35 mouse cellular contexts compared by ENCODE assay signal in genomic region chr6:120069546-120069945, GRCm38 (mm10). TPM values are rescaled to one million over a fixed set of nuclear protein-coding genes. Genes with fewer than 3 reads are reported as not detected.
"Had no signal": no experiment of that assay in that cellular context is flagged by ENCODE, and none has a peak within 500 bp of the region (broad histone marks: within the 10 kb centered on the region; RNA-seq: fewer than 3 reads in every experiment).

No protein-coding gene starts in this region.

- H3K27ac ChIP-seq: embryonic facial prominence, embryonic 10.5 days; embryonic facial prominence, embryonic 12.5 days; embryonic facial prominence, embryonic 13.5 days; embryonic facial prominence, embryonic 15.5 days; forebrain, embryonic 12.5 days; forebrain, embryonic 13.5 days; forebrain, embryonic 15.5 days; gastrocnemius, adult 2 months; heart, adult 2 months; heart, embryonic 10.5 days had no signal

- DNase-seq: cerebellum, adult 9-11 months; cerebellum, postnatal 10 days; cerebellum, postnatal 14 days; cerebellum, postnatal 25 days; cerebellum, postnatal 36 days; embryo, embryonic 11 days; forebrain, postnatal 0 days; gastrocnemius, adult 2 months; gastrocnemius, postnatal 10 days; gastrocnemius, postnatal 14 days; gastrocnemius, postnatal 25 days; gastrocnemius, postnatal 36 days; heart, adult 11 months; heart, adult 18-20 months; heart, adult 2 months had no signal

- H3K27me3 ChIP-seq: embryonic facial prominence, embryonic 13.5 days; embryonic facial prominence, embryonic 15.5 days; forebrain, embryonic 12.5 days; forebrain, embryonic 13.5 days; forebrain, embryonic 15.5 days had no signal

- ATAC-seq: forebrain, embryonic 13.5 days; forebrain, embryonic 14.5 days; forebrain, embryonic 15.5 days; forebrain, embryonic 16.5 days; forebrain, postnatal 0 days had no signal

- H3K4me3 ChIP-seq: embryonic facial prominence, embryonic 10.5 days; embryonic facial prominence, embryonic 12.5 days; embryonic facial prominence, embryonic 13.5 days; embryonic facial prominence, embryonic 15.5 days; erythroblast, embryonic 14.5 days; forebrain, embryonic 12.5 days; forebrain, embryonic 13.5 days; forebrain, embryonic 15.5 days; gastrocnemius, adult 2 months; heart, adult 2 months; heart, embryonic 10.5 days had no signal

- H3K36me3 ChIP-seq: embryonic facial prominence, embryonic 10.5 days; embryonic facial prominence, embryonic 12.5 days; embryonic facial prominence, embryonic 13.5 days; embryonic facial prominence, embryonic 15.5 days; forebrain, embryonic 12.5 days; forebrain, embryonic 15.5 days; heart, embryonic 10.5 days had no signal

- H3K4me1 ChIP-seq: embryonic facial prominence, embryonic 10.5 days; embryonic facial prominence, embryonic 12.5 days; embryonic facial prominence, embryonic 13.5 days; embryonic facial prominence, embryonic 15.5 days; forebrain, embryonic 12.5 days; forebrain, embryonic 13.5 days; forebrain, embryonic 15.5 days; heart, embryonic 10.5 days had no signal

- H3K9me3 ChIP-seq: embryonic facial prominence, embryonic 10.5 days; embryonic facial prominence, embryonic 12.5 days; embryonic facial prominence, embryonic 13.5 days; embryonic facial prominence, embryonic 15.5 days; forebrain, embryonic 12.5 days; forebrain, embryonic 13.5 days; forebrain, embryonic 15.5 days; heart, embryonic 10.5 days had no signal

RNA-seq across cellular contexts. Expression of gene Ninj2, which starts 23.6 kb away (rescaled TPM):
- total RNA-seq: common myeloid progenitor, adult 5-6 weeks; forebrain, postnatal 0 days; gastrocnemius, adult 18-20 months; gastrocnemius, adult 2 months; gastrocnemius, adult 8-10 months; gastrocnemius, postnatal 10 days; gastrocnemius, postnatal 14 days; gastrocnemius, postnatal 25 days; gastrocnemius, postnatal 36 days; gastrocnemius, postnatal 4 days; granulocyte monocyte progenitor cell, adult 5-6 weeks; heart, adult 18-20 months; heart, adult 2 months; heart, adult 8-10 months had no signal
- polyA plus RNA-seq: embryonic facial prominence, embryonic 10.5 days; embryonic facial prominence, embryonic 11.5 days; embryonic facial prominence, embryonic 12.5 days; embryonic facial prominence, embryonic 13.5 days; embryonic facial prominence, embryonic 15.5 days; erythroblast, embryonic 14.5 days; forebrain, embryonic 11.5 days; forebrain, embryonic 12.5 days; forebrain, embryonic 13.5 days; forebrain, embryonic 14.5 days; forebrain, embryonic 15.5 days; forebrain, embryonic 16.5 days; forebrain, postnatal 0 days; heart, adult 2 months; heart, embryonic 10.5 days; heart, embryonic 11.5 days had no signal
